Mouse (Mus musculus) spleen, postnatal 14 days (tissue): ENCODE measurements around the gene Limch1.

Experiments
- DNase-seq, 2 experiments: peaks; one replicate each; pipeline ENCODE4 v3.0.0; 2021 to 2022; ENCODE audit warnings: low spot score in 2 of 2

The Limch1 gene

GRCm38 (mm10) chr5:66968059-66968833, 222.6 kb downstream of the Limch1 start:
- no peak for DNase-seq

GRCm38 (mm10) chr5:66968925-66969711, 223.5 kb downstream of the Limch1 start:
- DNase-seq = no peak

- DNase-seq = no peak
Observed at GRCm38 (mm10) chr5:66975621-66976020, 230.0 kb downstream of the Limch1 start.

GRCm38 (mm10) chr5:66979332-66980218, 233.9 kb downstream of the Limch1 start:
- no peak for DNase-seq

- no peak for DNase-seq
Observed at GRCm38 (mm10) chr5:66980862-66981261, 235.2 kb downstream of the Limch1 start.

GRCm38 (mm10) chr5:66983104-66983503, 237.5 kb downstream of the Limch1 start:
- DNase-seq = no peak

GRCm38 (mm10) chr5:66988926-66989325, 243.3 kb downstream of the Limch1 start:
- DNase-seq = no peak

- no peak for DNase-seq
Observed at GRCm38 (mm10) chr5:66989531-66989930, 243.9 kb downstream of the Limch1 start.

- no peak for DNase-seq
Observed at GRCm38 (mm10) chr5:66992401-66992800, 246.8 kb downstream of the Limch1 start.

GRCm38 (mm10) chr5:66993076-66993475, 247.4 kb downstream of the Limch1 start:
- no peak for DNase-seq

GRCm38 (mm10) chr5:66996124-66996523, 250.5 kb downstream of the Limch1 start:
- no peak for DNase-seq

- peak in 1 of 2 experiments; percentile 13 for DNase-seq
Observed at GRCm38 (mm10) chr5:66996886-66997599, 251.4 kb downstream of the Limch1 start.

GRCm38 (mm10) chr5:66997600-66997930, 251.9 kb downstream of the Limch1 start:
- no peak for DNase-seq

GRCm38 (mm10) chr5:66998341-66998740, 252.7 kb downstream of the Limch1 start:
- no peak for DNase-seq

GRCm38 (mm10) chr5:67002346-67002745, 256.7 kb downstream of the Limch1 start:
- no peak for DNase-seq

GRCm38 (mm10) chr5:67004619-67005018, 259.0 kb downstream of the Limch1 start:
- DNase-seq = no peak

- DNase-seq = no peak
Observed at GRCm38 (mm10) chr5:67011043-67011870, 265.6 kb downstream of the Limch1 start.

GRCm38 (mm10) chr5:67011985-67012384, 266.4 kb downstream of the Limch1 start:
- DNase-seq = no peak

GRCm38 (mm10) chr5:67013926-67014325, 268.3 kb downstream of the Limch1 start:
- DNase-seq = no peak

GRCm38 (mm10) chr5:67016450-67016849, 270.8 kb downstream of the Limch1 start:
- peak in 1 of 2 experiments; percentile 19 for DNase-seq
